Mouse (Mus musculus) lung, adult 2 months (tissue): ENCODE data around the gene Fasn. TPM values are rescaled to one million over a fixed set of nuclear protein-coding genes. Genes with fewer than 3 reads are reported as not detected.

ENCODE experiments used
- DNase-seq: peaks from one replicate; pipeline ENCODE4 v3.0.0; 2022
- H3K4me1 ChIP-seq: fragments of 200-500 bp; 2 replicates; pipeline ENCODE4 v1.6.1; 2011; ENCODE audit warnings: low read length; ENCODE audit not compliant: control insufficient read depth, insufficient read depth
- H3K4me3 ChIP-seq: fragments of 200-500 bp; replicated peaks from 2 replicates; pipeline ENCODE3; 2011; ENCODE audit warnings: low read depth, mild to moderate bottlenecking, control low read depth, low read length; ENCODE audit errors: extremely low read depth
- CTCF ChIP-seq: fragments of 200-500 bp; IDR thresholded peaks from 2 replicates; pipeline ENCODE4 v1.5.1; 2011; ENCODE audit warnings: mild to moderate bottlenecking, low read length, control low read depth; ENCODE audit not compliant: insufficient read depth
- POLR2A ChIP-seq: fragments of 200-500 bp; IDR thresholded peaks from 2 replicates; pipeline ENCODE4 v1.6.1; 2011; ENCODE audit warnings: low read depth, mild to moderate bottlenecking, control low read depth, low read length, borderline replicate concordance; ENCODE audit errors: extremely low read depth
- WGBS: fragments of 180-500 bp; shearing (Covaris S2); methylation state at CpG from one replicate; pipeline ENCODE4 v1.1.7; 2018; 5-methylcytosine and 5-hydroxymethylcytosine counted together
- polyA plus RNA-seq: library from polyadenylated mRNA; depleted of rRNA; stranded (reverse); fragments of >200 nt; gene quantifications from 2 replicates; pipeline ENCODE4 v1.2.3, GENCODE M21; 2012

Fasn gene
- polyA plus RNA-seq, 1 experiment = 1,388 TPM

DNA sequence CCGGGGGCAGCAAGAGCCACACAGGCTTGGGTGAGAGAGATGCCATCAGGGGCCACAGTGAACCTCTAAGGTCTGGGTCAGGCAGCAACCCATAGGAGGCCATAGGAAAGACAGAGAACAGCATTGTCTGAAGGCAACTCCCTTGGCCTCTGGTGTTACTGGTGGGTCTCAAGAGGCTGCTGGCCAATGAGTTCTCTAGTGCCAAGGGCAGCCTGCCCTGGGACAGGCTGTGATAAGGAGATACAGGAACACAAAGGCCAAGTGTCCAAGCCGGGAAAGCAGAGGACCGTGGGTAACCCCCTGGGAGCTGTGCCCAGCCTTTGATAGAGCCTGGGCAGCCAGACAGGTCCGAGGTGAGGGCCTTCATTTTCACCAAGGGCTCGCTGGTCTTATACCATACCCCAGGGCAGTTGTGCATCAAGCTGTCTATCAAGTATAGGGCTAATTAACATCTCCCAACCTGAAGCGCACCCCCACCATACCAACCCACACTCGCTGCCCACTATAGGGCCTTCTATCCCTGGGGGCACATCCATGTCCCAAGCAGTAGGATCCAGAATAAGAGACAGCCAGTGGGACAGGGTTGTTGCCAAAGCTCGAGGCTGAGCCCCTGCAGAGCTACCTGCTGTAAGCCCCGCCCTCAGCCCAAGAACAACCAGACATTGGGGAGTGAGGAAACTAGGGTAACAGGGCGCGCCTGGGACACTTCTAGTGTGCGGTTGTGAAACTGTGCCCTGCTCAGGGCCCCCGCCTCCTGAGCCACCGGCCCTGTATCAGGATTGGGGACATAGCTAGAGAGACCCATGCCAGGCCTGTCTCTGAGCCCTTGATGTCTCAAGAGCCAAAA, 3.0 kb downstream of the Fasn start:
- peak overlapping the region; percentile 25 for H3K4me3 ChIP-seq
- TF ChIP-seq CTCF (no peak), POLR2A (no peak)
- DNase-seq = no peak
- WGBS = 63% methylated on average over 14 of the region's 14 CpGs
- peaks cover 3% of the 10 kb centered on the region; the same call in 1 of the 2 replicates for H3K4me1 ChIP-seq

DNA sequence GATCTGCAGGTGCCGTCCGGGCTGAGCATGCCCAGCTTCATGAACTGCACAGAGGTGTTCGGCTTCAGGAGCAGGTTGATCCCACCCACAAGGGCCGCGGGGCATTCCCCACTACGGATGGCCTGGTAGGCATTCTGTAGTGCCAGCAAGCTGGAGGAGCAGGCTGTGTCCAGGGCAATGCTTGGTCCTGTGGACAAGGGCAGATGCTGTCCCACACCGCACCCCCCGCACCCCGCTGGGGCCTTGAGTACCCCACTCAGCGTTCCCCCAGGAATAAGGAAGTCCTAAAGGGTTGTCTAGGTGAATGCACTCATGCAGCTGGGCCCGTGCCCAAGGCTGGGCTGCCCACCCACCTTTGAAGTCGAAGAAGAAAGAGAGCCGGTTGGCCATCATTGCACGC, 3.8 kb downstream of the Fasn start:
- 81% methylated on average over 14 of the region's 14 CpGs for WGBS
- Histone ChIP-seq H3K4me1 (peaks cover 3% of the 10 kb centered on the region; the same call in 1 of the 2 replicates), H3K4me3 (no peak overlapping the region)
- DNase-seq = no peak
- no peak for TF ChIP-seq CTCF
- TF ChIP-seq POLR2A = no peak

DNA sequence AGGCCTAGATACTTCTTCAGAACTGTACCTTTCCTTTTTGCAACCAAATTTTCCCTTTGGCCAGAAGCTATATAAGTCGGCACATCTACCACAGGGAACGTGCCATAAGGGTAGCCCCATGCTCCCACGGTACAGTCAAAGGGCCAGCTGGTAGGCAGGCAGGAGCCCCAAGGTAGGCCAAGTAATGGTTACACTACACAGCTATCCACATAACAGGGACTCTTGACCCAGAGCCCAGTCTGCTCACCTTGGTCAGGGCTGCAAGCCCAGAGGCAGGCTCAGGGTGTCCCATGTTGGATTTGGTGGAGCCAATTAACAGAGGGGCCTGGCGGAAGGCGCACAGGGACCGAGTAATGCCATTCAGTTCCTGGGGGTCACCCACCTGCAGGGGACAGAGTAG, 4.8 kb downstream of the Fasn start:
- DNase-seq = no peak
- 86% methylated on average over 6 of the region's 6 CpGs for WGBS
- TF ChIP-seq CTCF = no peak
- TF ChIP-seq POLR2A = no peak
- Histone ChIP-seq H3K4me1 (no peaks in the 10 kb centered on the region), H3K4me3 (no peak overlapping the region)

DNA sequence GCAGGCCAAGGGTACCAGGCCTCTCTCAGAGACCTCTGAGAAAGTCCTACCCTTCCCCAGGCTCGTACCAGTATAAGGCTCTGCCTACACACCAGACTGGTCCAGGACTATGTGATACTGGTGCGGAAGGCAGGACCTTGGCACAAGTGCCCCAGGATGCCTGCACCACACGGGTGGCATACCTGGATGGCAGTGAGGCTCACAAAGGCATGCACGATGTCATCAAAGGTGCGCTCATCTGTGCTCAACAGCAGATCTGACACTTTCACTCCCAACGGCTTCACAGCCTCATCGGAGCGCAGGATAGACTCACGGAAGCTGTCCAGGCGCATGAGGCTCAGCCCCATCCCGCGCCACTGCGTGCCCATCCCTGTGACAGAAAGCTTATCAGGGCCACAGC, 6.1 kb downstream of the Fasn start:
- H3K4me1 ChIP-seq = no peaks in the 10 kb centered on the region
- TF ChIP-seq CTCF (no peak), POLR2A (no peak)
- 96% methylated on average over 13 of the region's 13 CpGs for WGBS
- no peak for DNase-seq
- no peak overlapping the region for H3K4me3 ChIP-seq

DNA sequence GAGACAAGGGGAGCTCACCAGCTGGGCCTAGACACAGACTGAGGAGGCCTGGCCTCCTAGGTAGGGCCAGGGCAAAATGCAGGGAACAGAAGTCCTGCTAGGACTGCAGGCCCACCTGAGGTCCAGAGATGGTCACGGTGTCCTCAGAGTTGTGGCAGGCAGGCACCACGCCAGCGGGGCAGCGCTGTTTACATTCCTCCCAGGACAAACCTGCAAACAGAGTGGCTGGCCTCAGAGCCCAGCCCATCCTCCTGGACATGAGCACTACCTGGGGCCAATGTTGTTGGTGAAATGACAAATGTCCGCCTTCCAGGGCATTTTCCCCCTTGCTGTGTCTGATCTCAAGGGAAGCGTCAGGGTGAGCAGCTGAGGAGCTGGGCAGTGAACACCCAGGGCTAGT, 7.0 kb downstream of the Fasn start:
- DNase-seq = no peak
- TF ChIP-seq POLR2A (no peak), CTCF (no peak)
- no peak overlapping the region for H3K4me3 ChIP-seq
- WGBS = 79% methylated on average over 6 of the region's 6 CpGs
- no peaks in the 10 kb centered on the region for H3K4me1 ChIP-seq

DNA sequence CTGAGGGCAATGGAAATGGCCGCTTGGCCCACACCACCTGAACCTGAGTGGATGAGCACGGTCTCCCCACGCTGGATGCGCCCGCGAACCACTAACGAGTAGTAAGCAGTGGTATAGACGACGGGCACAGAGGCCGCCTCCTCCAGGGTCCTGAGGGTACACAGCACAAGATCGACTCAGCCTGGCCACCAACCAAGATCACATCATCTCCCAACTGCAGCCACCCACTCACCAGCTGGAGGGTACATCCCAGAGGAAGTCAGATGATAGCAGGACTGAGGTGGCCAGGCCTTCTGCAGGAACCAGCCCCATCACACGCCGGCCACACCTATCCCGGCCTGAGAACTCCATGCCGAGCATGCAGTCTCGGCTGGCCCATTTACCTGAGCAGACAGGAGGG, 12.3 kb downstream of the Fasn start:
- Histone ChIP-seq H3K4me1 (no peaks in the 10 kb centered on the region), H3K4me3 (no peak overlapping the region)
- DNase-seq = no peak
- 93% methylated on average over 16 of the region's 16 CpGs for whole genome bisulfite sequencing
- no peak for TF ChIP-seq CTCF
- no peak for TF ChIP-seq POLR2A

DNA sequence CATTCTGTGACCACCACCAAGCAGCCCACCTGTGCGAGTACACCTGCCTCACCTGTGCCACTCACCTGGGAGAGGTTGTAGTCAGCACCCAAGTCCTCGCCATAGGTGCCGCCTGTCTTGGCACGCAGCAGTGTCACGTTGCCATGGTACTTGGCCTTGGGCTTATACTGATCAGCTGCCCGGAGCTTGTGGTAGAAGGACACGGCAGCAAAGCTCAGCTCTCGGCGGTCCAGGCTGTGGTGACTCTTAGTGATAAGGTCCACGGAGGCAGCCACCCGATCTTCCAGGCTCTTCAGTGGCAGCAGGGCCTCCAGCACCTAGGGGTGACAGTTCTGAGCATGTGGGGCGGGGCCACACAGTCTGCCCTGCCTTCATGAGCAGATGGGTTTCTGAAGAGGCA, 16.3 kb downstream of the Fasn start:
- 88% methylated on average over 12 of the region's 12 CpGs for WGBS
- TF ChIP-seq CTCF (no peak), POLR2A (no peak)
- no peak for DNase-seq
- Histone ChIP-seq H3K4me3 (no peak overlapping the region), H3K4me1 (no peaks in the 10 kb centered on the region)

DNA sequence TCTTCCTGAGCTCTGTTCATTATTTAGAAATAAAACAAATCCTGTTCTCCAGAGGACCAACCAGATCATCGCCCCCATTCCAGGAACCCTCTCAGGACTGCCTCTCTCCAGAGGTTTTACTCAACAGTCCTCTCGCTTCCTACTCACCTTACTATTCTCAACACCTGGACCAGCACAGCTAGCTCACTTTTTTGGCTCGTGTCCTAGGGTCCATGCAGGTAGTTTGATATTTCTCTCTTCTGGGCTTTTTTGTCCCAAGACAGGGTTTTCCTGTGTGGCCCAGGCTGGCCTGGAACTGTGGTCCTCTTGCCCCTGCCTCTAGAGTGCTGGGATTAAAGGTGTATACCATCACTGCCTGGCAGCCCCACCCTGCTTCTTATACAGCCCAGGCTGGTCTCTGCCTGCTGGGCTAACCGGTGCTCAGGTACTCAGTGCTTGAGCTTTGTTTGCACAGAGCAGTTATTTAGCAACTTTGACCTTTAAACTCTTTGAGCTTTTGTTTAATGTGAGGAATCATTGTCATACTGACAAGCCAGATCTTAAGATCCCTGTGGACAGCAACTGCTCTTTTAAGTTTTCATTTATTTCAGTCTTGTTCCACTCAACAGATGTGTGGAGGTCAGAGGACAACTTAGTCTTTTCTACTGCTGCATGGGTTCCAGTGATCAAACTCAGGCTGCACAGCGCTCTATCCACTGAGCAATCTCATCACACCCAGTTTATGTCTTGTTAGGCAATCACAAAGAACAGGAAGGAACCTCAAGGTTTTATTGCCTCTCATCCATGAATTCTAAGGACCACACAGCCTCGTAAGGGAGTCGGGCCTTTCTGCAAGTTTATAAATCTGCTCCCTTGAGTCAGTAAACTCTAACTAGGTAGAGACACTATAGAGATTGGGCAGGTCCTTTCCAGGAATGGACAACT, 18.7 kb downstream of the Fasn start:
- H3K4me3 ChIP-seq = no peak overlapping the region
- no peak for DNase-seq
- H3K4me1 ChIP-seq = peaks cover 4% of the 10 kb centered on the region
- 70% methylated on average over 7 of the region's 7 CpGs for WGBS
- TF ChIP-seq POLR2A (no peak), CTCF (no peak)

DNA sequence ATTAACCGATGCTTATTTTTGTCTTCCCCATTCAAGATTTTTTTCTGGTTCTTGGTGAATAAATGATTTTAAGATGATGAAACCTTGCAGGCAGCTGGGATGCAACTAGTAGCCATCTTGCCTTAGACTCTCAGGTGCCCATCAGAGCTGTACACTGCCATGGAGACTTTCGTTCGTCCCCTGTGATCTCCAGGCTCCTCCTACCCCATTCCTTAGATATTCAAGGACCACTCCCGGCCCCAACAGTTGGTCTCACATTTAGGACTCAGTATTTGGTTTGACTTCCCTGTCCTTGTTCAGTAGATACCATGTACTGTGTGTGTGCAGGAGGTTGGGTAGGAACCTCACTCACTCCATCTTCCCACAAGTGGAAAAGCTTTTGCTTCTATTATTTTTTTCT, 19.6 kb downstream of the Fasn start:
- TF ChIP-seq POLR2A (no peak), CTCF (no peak)
- 60% methylated on average over 4 of the region's 4 CpGs for WGBS

DNA sequence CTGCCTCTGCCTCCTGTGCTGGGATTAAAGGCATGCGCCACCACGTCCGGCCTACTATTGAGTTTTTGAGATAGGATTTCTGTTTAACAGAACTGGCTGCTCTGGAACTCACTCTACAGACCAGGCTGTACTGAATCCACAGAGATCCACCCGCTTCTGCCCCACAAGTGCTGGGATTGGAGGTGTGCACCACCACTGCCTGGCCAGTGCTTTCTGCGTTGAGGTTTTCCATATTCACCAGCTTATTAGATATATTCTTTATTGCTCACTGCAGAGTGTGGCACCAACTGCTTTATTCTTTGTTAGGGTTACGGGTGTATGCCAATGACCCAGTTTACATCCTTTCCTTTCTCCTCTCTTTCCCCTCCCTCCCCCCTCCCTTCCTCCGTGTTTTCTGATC, 20.1 kb downstream of the Fasn start:
- TF ChIP-seq POLR2A = no peak
- TF ChIP-seq CTCF = no peak
- no peak for DNase-seq
- no peak overlapping the region for H3K4me3 ChIP-seq
- H3K4me1 ChIP-seq = peaks cover 9% of the 10 kb centered on the region
- 74% methylated on average over 7 of the region's 7 CpGs for WGBS

More for the DNA sequence above, 19.6 kb downstream of the Fasn start:
- DNase-seq = no peak
- H3K4me1 ChIP-seq = peaks cover 9% of the 10 kb centered on the region
- no peak overlapping the region for H3K4me3 ChIP-seq
